Mouse (Mus musculus) Patski (cell line): ENCODE data around the gene Galnt16. TPM values are rescaled to one million over a fixed set of nuclear protein-coding genes. Genes with fewer than 3 reads are reported as not detected.

Experiments used
- ATAC-seq: fragments of 100-300 bp; one replicate; pipeline ENCODE4 v1.8.0; 2021
- CTCF ChIA-PET: fragments of 350-600 bp; sonication (Branson Sonifier 250); formaldehyde crosslinking; loops from one replicate; lab custom pipeline; 2022; ENCODE audit warnings: inconsistent platforms; lab: Charles Lee
- POLR2A ChIA-PET: fragments of 350-600 bp; sonication (Branson Sonifier 250); formaldehyde crosslinking; loops from one replicate; lab custom pipeline; 2022; ENCODE audit warnings: antibody characterized with exemption, inconsistent platforms; lab: Charles Lee
- DNase-seq: peaks from one replicate; pipeline ENCODE4 v3.0.0-alpha.2; 2011; ENCODE audit warnings: low read depth, low spot score
- H3K27me3 ChIP-seq: fragments of 371-371 bp; one replicate; pipeline ENCODE4 v1.5.1; 2021
- CTCF ChIP-seq: fragments of 100-300 bp; IDR thresholded peaks from one replicate; pipeline ENCODE4 v1.5.1; 2021
- in situ Hi-C: fragments of 300-500 bp; cut with MboI; formaldehyde crosslinking; loops from 3 replicates; pipeline ENCODE4 v1.11.1; 2018; ENCODE audit warnings: low pct_unique_long_range_greater_than_20kb, mixed read lengths
- polyA plus RNA-seq: library from polyadenylated mRNA; unstranded; gene quantifications from one replicate; pipeline ENCODE4 v1.2.3, GENCODE M21; 2021

Galnt16 gene
- polyA plus RNA-seq, 1 experiment from 2014 or later = 0.27 TPM

- ATAC-seq (no peak), DNase-seq (no peak)
- peaks cover 4% of the 10 kb centered on the region for H3K27me3 ChIP-seq
- no peak for TF ChIP-seq CTCF
- POLR2A ChIA-PET = no interaction called here
- CTCF ChIA-PET = no interaction called here
- in situ Hi-C loops = no loop called here
These were observed 80.7 kb downstream of the Galnt16 start for GRCm38 (mm10) chr12:80598756-80599155.

GRCm38 (mm10) chr12:80601597-80602269 is 83.7 kb downstream of the Galnt16 start:
- no peak for ATAC-seq
- ChIA-PET POLR2A (no interaction called here), CTCF (no interaction called here)
- H3K27me3 ChIP-seq = peaks cover 4% of the 10 kb centered on the region
- in situ Hi-C loops = no loop called here
- no peak for DNase-seq
- no peak for TF ChIP-seq CTCF

- no peaks in the 10 kb centered on the region for H3K27me3 ChIP-seq
- DNase-seq (no peak), ATAC-seq (no peak)
- in situ Hi-C loops = no loop called here
- ChIA-PET POLR2A (no interaction called here), CTCF (no interaction called here)
- no peak for TF ChIP-seq CTCF
These were observed 84.4 kb downstream of the Galnt16 start for GRCm38 (mm10) chr12:80602432-80602831.

- H3K27me3 ChIP-seq = no peaks in the 10 kb centered on the region
- ChIA-PET CTCF (no interaction called here), POLR2A (no interaction called here)
- ATAC-seq = no peak
- in situ Hi-C loops = no loop called here
- TF ChIP-seq CTCF = no peak
- no peak for DNase-seq
These were observed 85.5 kb downstream of the Galnt16 start for GRCm38 (mm10) chr12:80603566-80603965.

GRCm38 (mm10) chr12:80604218-80604617 is 86.1 kb downstream of the Galnt16 start:
- no peak for TF ChIP-seq CTCF
- no peak for DNase-seq
- POLR2A ChIA-PET = no interaction called here
- CTCF ChIA-PET = no interaction called here
- in situ Hi-C loops = no loop called here
- no peak for ATAC-seq
- H3K27me3 ChIP-seq = no peaks in the 10 kb centered on the region

- ATAC-seq (no peak), DNase-seq (no peak)
- TF ChIP-seq CTCF = no peak
- POLR2A ChIA-PET = no interaction called here
- no peaks in the 10 kb centered on the region for H3K27me3 ChIP-seq
- CTCF ChIA-PET = no interaction called here
- in situ Hi-C loops = no loop called here
These were observed 90.5 kb downstream of the Galnt16 start for GRCm38 (mm10) chr12:80608576-80608975.

GRCm38 (mm10) chr12:80609928-80610327 is 91.9 kb downstream of the Galnt16 start:
- TF ChIP-seq CTCF = no peak
- ChIA-PET CTCF (interaction anchor here (0.9 kb wide), 1 partner anchor 10 kb away, joined by 3 read pairs; no protein-coding TSS in a partner anchor), POLR2A (no interaction called here)
- in situ Hi-C loops = no loop called here
- DNase-seq = no peak
- ATAC-seq = no peak
- H3K27me3 ChIP-seq = no peaks in the 10 kb centered on the region

GRCm38 (mm10) chr12:80612113-80612791 is 94.2 kb downstream of the Galnt16 start:
- TF ChIP-seq CTCF = no peak
- POLR2A ChIA-PET = no interaction called here
- no peak for ATAC-seq
- in situ Hi-C loops = no loop called here
- CTCF ChIA-PET = no interaction called here
- no peak for DNase-seq
- no peaks in the 10 kb centered on the region for H3K27me3 ChIP-seq

- TF ChIP-seq CTCF = no peak
- no peak for DNase-seq
- ATAC-seq = no peak
- in situ Hi-C loops = no loop called here
- ChIA-PET POLR2A (no interaction called here), CTCF (interaction anchor here (1.5 kb wide), 1 partner anchor 10 kb away, joined by 3 read pairs; no protein-coding TSS in a partner anchor)
- H3K27me3 ChIP-seq = peaks cover 2% of the 10 kb centered on the region
These were observed 97.5 kb downstream of the Galnt16 start for GRCm38 (mm10) chr12:80615371-80616257.

GRCm38 (mm10) chr12:80620501-80620900 is 102.4 kb downstream of the Galnt16 start:
- ChIA-PET POLR2A (no interaction called here), CTCF (interaction anchor here (1.1 kb wide), 1 partner anchor 11 kb away, joined by 3 read pairs; no protein-coding TSS in a partner anchor)
- DNase-seq (no peak), ATAC-seq (no peak)
- H3K27me3 ChIP-seq = peaks cover 2% of the 10 kb centered on the region
- in situ Hi-C loops = no loop called here
- no peak for TF ChIP-seq CTCF

GRCm38 (mm10) chr12:80631790-80632189 is 113.7 kb downstream of the Galnt16 start:
- in situ Hi-C loops = no loop called here
- CTCF ChIA-PET = interaction anchor here (1.9 kb wide), 1 partner anchor 8 kb away, joined by 5 read pairs; no protein-coding TSS in a partner anchor
- POLR2A ChIA-PET = no interaction called here
- no peak for TF ChIP-seq CTCF
- DNase-seq = no peak
- no peak for ATAC-seq
- H3K27me3 ChIP-seq = no peaks in the 10 kb centered on the region
